Mouse (Mus musculus): Measurements from ENCODE around the gene Herc1.

DNA sequence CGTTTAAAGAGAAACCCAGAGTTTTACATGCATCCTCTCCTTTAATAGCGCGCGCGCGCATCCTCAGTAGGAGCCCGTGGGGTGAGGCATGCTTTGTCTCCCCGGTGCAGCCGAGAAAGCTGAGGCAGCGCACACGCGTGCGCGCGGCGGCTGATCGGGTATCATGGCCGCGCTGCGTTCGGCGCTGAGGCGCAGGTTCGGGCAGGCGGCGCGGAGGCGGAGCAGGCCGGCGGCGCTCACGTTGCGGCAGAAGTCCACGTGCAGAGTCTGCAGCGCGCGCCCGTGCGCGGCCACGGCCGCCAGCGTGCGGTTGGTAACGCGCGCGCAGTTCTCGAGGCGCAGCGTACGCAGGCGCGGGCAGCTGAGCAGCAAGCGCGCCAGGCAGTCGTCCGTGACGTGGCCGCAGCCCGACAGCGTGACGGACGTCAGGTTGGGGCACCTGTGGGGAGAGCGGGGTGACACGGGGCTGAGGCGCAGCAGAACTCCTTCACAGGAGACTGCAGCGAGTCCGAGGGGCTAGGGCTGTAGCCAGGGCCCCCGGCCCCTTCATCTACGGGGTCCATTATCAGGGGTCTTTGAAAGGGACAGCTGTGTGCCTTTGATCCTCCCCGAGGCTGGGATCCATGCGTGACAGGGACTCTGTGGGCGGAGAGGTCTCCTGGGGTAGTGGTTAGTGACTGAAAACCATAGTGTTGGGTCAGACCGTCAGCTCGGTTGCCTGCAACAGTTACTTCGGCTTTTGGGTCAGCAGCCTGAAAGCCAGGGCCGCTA lies 161.5 kb downstream of the Herc1 start:
- TF ChIP-seq CTCF (IDR thresholded peaks at IDR 0.05; ENCODE audit: borderline replicate concordance, extremely low read depth, insufficient read depth, insufficient read length) (no peak), POLR2A (IDR thresholded peaks at IDR 0.05; ENCODE audit: borderline replicate concordance, extremely low read depth, insufficient read depth, insufficient read length, poor library complexity, severe bottlenecking) (peak; percentile 64)

Data from brain, embryonic 14.5 days (tissue).